Mouse (Mus musculus): ENCODE measurements around the gene Cnih2. TPM values are rescaled to one million over a fixed set of nuclear protein-coding genes. Genes with fewer than 3 reads are reported as not detected.

The Cnih2 gene
- polyA plus RNA-seq, 1 experiment from 2014 or later: 48.9 TPM

Other genes with a start within 250 kb of the Cnih2 start
- gene Ctsf, start 243.4 kb downstream of the Cnih2 start, polyA plus RNA-seq (2014; fragmentation: Nextera tagmentation; extraction: Ambion mirVana): 20.9 and 30.3 TPM in 2 replicates
- gene Actn3, start 220.6 kb downstream of the Cnih2 start, polyA plus RNA-seq (2014; fragmentation: Nextera tagmentation; extraction: Ambion mirVana): 4.3 and 5.6 TPM in 2 replicates
- gene Zdhhc24, start 219.9 kb downstream of the Cnih2 start, polyA plus RNA-seq (2014; fragmentation: Nextera tagmentation; extraction: Ambion mirVana): 7.4 and 8.7 TPM in 2 replicates
- gene Bbs1, start 191.9 kb downstream of the Cnih2 start, polyA plus RNA-seq (2014; fragmentation: Nextera tagmentation; extraction: Ambion mirVana): 4.7 and 4.8 TPM in 2 replicates
- 133 and 138 TPM in 2 replicates for gene Dpp3, start 170.2 kb downstream of the Cnih2 start, polyA plus RNA-seq (2014; fragmentation: Nextera tagmentation; extraction: Ambion mirVana)
- 1.7 TPM in 2 replicates for gene Peli3, start 155.4 kb downstream of the Cnih2 start, polyA plus RNA-seq (2014; fragmentation: Nextera tagmentation; extraction: Ambion mirVana)
- gene Mrpl11, start 136.4 kb downstream of the Cnih2 start, polyA plus RNA-seq (2014; fragmentation: Nextera tagmentation; extraction: Ambion mirVana): 164 and 173 TPM in 2 replicates
- not detected in 2 replicates for gene Npas4, start 108.2 kb downstream of the Cnih2 start, polyA plus RNA-seq (2014; fragmentation: Nextera tagmentation; extraction: Ambion mirVana)
- gene Slc29a2, start 74.7 kb downstream of the Cnih2 start, polyA plus RNA-seq (2014; fragmentation: Nextera tagmentation; extraction: Ambion mirVana): 3.9 and 4.4 TPM in 2 replicates
- gene B4gat1, start 59.7 kb downstream of the Cnih2 start, polyA plus RNA-seq (2014; fragmentation: Nextera tagmentation; extraction: Ambion mirVana): 38.5 and 40.8 TPM in 2 replicates
- gene AC124502.3, start 59.6 kb downstream of the Cnih2 start, polyA plus RNA-seq (2014; fragmentation: Nextera tagmentation; extraction: Ambion mirVana): 0.96 and 1.6 TPM in 2 replicates
- 47.5 and 47.9 TPM in 2 replicates for gene Brms1, start 57.2 kb downstream of the Cnih2 start, polyA plus RNA-seq (2014; fragmentation: Nextera tagmentation; extraction: Ambion mirVana)
- gene Rin1, start 48.0 kb downstream of the Cnih2 start, polyA plus RNA-seq (2014; fragmentation: Nextera tagmentation; extraction: Ambion mirVana): 0.99 and 1.2 TPM in 2 replicates
- 43.1 and 48.4 TPM in 2 replicates for gene Cd248, start 30.4 kb downstream of the Cnih2 start, polyA plus RNA-seq (2014; fragmentation: Nextera tagmentation; extraction: Ambion mirVana)
- gene Tmem151a, start 13.0 kb downstream of the Cnih2 start, polyA plus RNA-seq (2014; fragmentation: Nextera tagmentation; extraction: Ambion mirVana): 1.8 and 2.1 TPM in 2 replicates
- 62.8 and 75.8 TPM in 2 replicates for gene Yif1a, start 10.0 kb downstream of the Cnih2 start, polyA plus RNA-seq (2014; fragmentation: Nextera tagmentation; extraction: Ambion mirVana)
- gene Rab1b, start 8.6 kb upstream of the Cnih2 start, polyA plus RNA-seq (2014; fragmentation: Nextera tagmentation; extraction: Ambion mirVana): 214 and 235 TPM in 2 replicates
- gene Klc2, start 20.0 kb upstream of the Cnih2 start, polyA plus RNA-seq (2014; fragmentation: Nextera tagmentation; extraction: Ambion mirVana): 18.9 and 19.8 TPM in 2 replicates
- 24.4 and 28.4 TPM in 2 replicates for gene Pacs1, start 174.6 kb upstream of the Cnih2 start, polyA plus RNA-seq (2014; fragmentation: Nextera tagmentation; extraction: Ambion mirVana)
- 375 and 387 TPM in 2 replicates for gene Sf3b2, start 196.9 kb upstream of the Cnih2 start, polyA plus RNA-seq (2014; fragmentation: Nextera tagmentation; extraction: Ambion mirVana)
- gene Gal3st3, start 199.8 kb upstream of the Cnih2 start, polyA plus RNA-seq (2014; fragmentation: Nextera tagmentation; extraction: Ambion mirVana): 8.5 and 11.3 TPM in 2 replicates
- not detected in 2 replicates for gene Catsper1, start 237.2 kb upstream of the Cnih2 start, polyA plus RNA-seq (2014; fragmentation: Nextera tagmentation; extraction: Ambion mirVana)

All from embryonic facial prominence, embryonic 11.5 days (tissue).